Mouse (Mus musculus) spleen, adult 2 months (tissue): ENCODE measurements around the gene Cpsf4l. TPM values are rescaled to one million over a fixed set of nuclear protein-coding genes. Genes with fewer than 3 reads are reported as not detected.

ENCODE experiments used
- DNase-seq, 2 experiments: peaks; one replicate each; pipeline versions ENCODE4 v3.0.0 to v3.0.0-alpha.2; 2012 to 2021; ENCODE audit warnings: low spot score in 2 of 2, low read depth in 1 of 2
- H3K27ac ChIP-seq: fragments of 200-500 bp; 2 replicates; pipeline ENCODE4 v1.5.1; 2012; ENCODE audit warnings: low read length, inconsistent platforms; ENCODE audit not compliant: insufficient read depth
- H3K27me3 ChIP-seq: fragments of 200-500 bp; 2 replicates; pipeline ENCODE4 v1.6.1; 2012; ENCODE audit warnings: mild to moderate bottlenecking, moderate library complexity, low read length, inconsistent platforms; ENCODE audit not compliant: control insufficient read depth, insufficient read depth
- H3K36me3 ChIP-seq: fragments of 200-500 bp; 2 replicates; pipeline ENCODE4 v1.6.1; 2012; ENCODE audit warnings: mild to moderate bottlenecking, low read length, inconsistent platforms; ENCODE audit not compliant: control insufficient read depth, insufficient read depth
- H3K4me1 ChIP-seq: fragments of 200-500 bp; 2 replicates; pipeline ENCODE4 v1.6.1; 2011; ENCODE audit warnings: inconsistent platforms; ENCODE audit not compliant: control insufficient read depth, insufficient read depth, insufficient read length
- H3K4me3 ChIP-seq: fragments of 200-500 bp; 2 replicates; pipeline ENCODE4 v1.5.1; 2011; ENCODE audit warnings: mild to moderate bottlenecking, inconsistent platforms; ENCODE audit not compliant: insufficient read depth, insufficient read length; ENCODE audit errors: extremely low read depth
- CTCF ChIP-seq: fragments of 200-500 bp; IDR thresholded peaks from 2 replicates; pipeline ENCODE4 v1.5.1; 2011; ENCODE audit warnings: mild to moderate bottlenecking, inconsistent platforms; ENCODE audit not compliant: insufficient read depth, insufficient read length, insufficient replicate concordance; ENCODE audit errors: extremely low read depth
- POLR2A ChIP-seq: fragments of 200-500 bp; IDR thresholded peaks from 2 replicates; pipeline ENCODE4 v1.6.1; 2011; ENCODE audit warnings: low read depth, low read length, inconsistent platforms
- WGBS: fragments of 180-500 bp; shearing (Covaris S2); methylation state at CpG from one replicate; pipeline ENCODE4 v1.1.7; 2018; 5-methylcytosine and 5-hydroxymethylcytosine counted together
- polyA plus RNA-seq: library from polyadenylated mRNA; depleted of rRNA; stranded (reverse); fragments of >200 nt; gene quantifications from 2 replicates; pipeline ENCODE4 v1.2.3, GENCODE M21; 2012; rRNA removed

The Cpsf4l gene
- polyA plus RNA-seq, 1 experiment = not detected

DNA sequence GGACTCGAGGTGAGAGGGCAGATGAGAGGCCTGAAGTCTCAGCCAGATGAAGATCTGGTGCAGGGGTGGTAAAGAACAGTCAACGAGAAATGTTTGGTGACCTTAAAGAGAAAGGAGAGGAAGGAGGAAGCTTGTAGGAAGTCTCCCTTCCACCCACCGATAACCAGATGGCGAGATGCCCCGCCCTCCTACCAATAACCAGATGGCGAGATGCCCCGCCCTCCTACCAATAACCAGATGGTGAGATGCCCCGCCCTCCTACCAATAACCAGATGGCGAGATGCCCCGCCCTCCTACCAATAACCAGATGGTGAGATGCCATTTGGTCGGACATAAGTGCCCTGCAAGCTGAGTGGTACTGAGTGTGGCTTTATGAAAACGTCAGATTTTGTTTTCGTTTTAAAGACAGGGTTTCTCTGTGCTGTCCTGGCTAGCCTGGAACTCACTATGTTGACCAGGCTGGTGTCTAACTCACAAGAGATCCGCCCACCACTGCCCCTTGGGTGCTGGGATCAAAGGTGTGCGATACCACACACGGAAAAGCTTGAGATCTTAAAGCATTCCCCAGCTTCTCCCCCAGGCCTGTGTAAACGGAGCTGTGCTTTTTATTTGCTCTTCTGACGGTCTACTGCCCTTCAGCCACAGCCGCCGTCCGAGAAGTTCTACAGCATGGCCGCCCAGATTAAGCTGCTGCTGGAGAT is 58.5 kb downstream of the Cpsf4l start:
- TF ChIP-seq POLR2A (no peak), CTCF (no peak)
- Histone ChIP-seq H3K4me1 (peaks cover 7% of the 10 kb centered on the region; the same call in 1 of the 2 replicates), H3K4me3 (no peak overlapping the region), H3K27ac (no peak overlapping the region; the same call in 1 of the 2 replicates), H3K36me3 (peaks cover 33% of the 10 kb centered on the region), H3K27me3 (no peaks in the 10 kb centered on the region)
- DNase-seq = no peak
- 77% methylated on average over 22 of the region's 22 CpGs for WGBS

DNA sequence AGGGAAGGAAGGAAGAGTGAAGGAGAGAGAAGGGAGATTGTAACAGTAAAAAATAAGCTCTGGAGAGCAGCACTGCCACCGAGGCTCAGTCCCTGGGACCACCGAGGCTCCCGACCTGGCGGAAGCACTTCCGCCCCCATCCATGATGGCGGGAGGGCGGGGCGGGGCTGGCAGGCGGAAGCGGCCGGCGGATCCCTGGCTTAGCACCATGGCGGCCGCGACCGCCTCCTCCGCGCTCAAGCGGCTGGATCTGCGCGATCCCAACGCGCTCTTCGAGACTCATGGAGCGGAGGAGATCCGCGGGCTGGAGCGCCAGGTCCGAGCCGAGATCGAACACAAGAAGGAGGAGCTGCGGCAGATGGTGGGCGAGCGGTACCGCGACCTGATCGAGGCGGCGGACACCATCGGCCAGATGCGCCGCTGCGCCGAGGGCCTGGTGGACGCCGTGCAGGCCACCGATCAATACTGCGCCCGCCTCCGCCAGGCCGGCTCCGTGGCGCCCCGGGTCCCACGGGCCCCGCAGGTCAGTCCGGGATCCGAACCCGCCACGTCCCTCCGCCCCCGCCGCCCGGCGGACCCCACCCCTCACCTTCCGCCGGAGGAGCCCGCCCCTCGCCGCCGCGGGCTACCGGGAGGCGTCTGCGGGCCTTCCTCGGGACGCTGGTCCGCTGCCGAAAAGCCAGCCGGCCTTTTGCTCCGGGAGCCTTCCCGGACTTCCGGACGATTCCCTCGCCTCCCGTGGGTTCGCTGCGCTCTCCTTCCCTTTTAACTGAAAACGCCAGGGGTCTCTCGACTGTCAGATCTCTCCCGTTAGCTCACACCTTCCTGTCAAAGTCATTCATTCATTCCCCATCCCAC is 60.2 kb downstream of the Cpsf4l start, which contains the start of gene Slc39a11:
Gene Slc39a11, minus strand, starts transcription at position 727 of the 858 bp plus-strand sequence.
- peak; percentile 59 for TF ChIP-seq POLR2A
- TF ChIP-seq CTCF = no peak
- Histone ChIP-seq H3K36me3 (peaks cover 25% of the 10 kb centered on the region), H3K4me3 (peak within 1 kb of the TSS; percentile 98), H3K4me1 (peaks cover 7% of the 10 kb centered on the region; the same call in 1 of the 2 replicates), H3K27me3 (no peaks in the 10 kb centered on the region), H3K27ac (peak within 1 kb of the TSS; percentile 88)
- DNase-seq = peak; percentile 35 to 54
- under 1% methylated on average over 88 of the region's 91 CpGs for WGBS

DNA sequence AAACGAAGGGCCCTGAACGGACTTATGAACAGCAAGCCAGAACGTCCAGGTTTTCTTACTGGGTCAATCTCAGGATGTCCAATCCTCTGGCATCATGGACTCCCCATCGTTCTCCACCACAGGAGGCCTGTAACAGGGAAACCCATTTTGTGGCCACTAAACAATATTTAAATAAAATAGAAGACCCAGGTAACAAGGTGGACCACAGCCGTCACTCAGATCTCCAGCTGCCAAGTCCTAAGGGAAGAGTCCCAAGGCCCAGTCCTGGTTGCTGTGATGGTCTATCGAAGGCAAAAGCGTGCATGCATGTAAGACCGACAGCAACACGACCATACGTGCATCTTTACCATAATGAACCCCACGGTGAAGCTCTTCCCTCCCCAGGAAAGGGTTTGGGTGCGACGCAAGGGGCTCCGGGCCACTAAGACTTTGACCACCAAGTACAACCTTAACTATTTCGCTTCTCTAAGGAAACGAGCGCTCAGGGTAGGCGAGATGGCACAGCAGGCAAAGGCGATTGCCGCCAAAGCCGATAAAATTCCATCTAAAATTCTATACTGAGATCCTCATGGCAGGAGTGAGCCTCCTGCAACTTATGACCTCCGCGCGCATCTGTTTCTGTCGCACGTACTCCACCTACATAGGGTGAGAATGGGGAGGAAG is 61.0 kb downstream of the Cpsf4l start, which contains the start of gene Cog1:
Gene Cog1, plus strand, starts transcription at position 480 of the 663 bp plus-strand sequence.
- DNase-seq = no peak
- TF ChIP-seq CTCF (no peak), POLR2A (no peak)
- Histone ChIP-seq H3K4me3 (peak within 1 kb of the TSS; percentile 98), H3K27ac (peak within 1 kb of the TSS; percentile 88), H3K27me3 (no peaks in the 10 kb centered on the region), H3K36me3 (peaks cover 19% of the 10 kb centered on the region), H3K4me1 (peaks cover 7% of the 10 kb centered on the region; the same call in 1 of the 2 replicates)
- 54% methylated on average over 26 of the region's 26 CpGs for WGBS

Other genes starting within 250 kb of the Cpsf4l start
- gene Sstr2, start 90.7 kb downstream of the Cpsf4l start, polyA plus RNA-seq = 0.19 and 0.25 TPM in 2 replicates
- 33.7 and 40.6 TPM in 2 replicates for gene Cog1, start 60.8 kb downstream of the Cpsf4l start, polyA plus RNA-seq
- gene Slc39a11, start 59.9 kb downstream of the Cpsf4l start, polyA plus RNA-seq = 11.6 and 13.6 TPM in 2 replicates
- gene Fam104a, start 25.9 kb downstream of the Cpsf4l start, polyA plus RNA-seq = 20.1 and 28.4 TPM in 2 replicates
- 6.9 and 7.4 TPM in 2 replicates for gene D11Wsu47e, start 25.6 kb downstream of the Cpsf4l start, polyA plus RNA-seq
- gene Cdc42ep4, start 41.9 kb upstream of the Cpsf4l start, polyA plus RNA-seq = 20.2 and 20.9 TPM in 2 replicates